Mouse (Mus musculus): ENCODE results near the gene Cpne8.
"Not testable (repeated sequence)": the region's sequence is repeated elsewhere in the genome, so short reads cannot be mapped to it uniquely, and the experiment has no call there.

The Cpne8 gene

DNA sequence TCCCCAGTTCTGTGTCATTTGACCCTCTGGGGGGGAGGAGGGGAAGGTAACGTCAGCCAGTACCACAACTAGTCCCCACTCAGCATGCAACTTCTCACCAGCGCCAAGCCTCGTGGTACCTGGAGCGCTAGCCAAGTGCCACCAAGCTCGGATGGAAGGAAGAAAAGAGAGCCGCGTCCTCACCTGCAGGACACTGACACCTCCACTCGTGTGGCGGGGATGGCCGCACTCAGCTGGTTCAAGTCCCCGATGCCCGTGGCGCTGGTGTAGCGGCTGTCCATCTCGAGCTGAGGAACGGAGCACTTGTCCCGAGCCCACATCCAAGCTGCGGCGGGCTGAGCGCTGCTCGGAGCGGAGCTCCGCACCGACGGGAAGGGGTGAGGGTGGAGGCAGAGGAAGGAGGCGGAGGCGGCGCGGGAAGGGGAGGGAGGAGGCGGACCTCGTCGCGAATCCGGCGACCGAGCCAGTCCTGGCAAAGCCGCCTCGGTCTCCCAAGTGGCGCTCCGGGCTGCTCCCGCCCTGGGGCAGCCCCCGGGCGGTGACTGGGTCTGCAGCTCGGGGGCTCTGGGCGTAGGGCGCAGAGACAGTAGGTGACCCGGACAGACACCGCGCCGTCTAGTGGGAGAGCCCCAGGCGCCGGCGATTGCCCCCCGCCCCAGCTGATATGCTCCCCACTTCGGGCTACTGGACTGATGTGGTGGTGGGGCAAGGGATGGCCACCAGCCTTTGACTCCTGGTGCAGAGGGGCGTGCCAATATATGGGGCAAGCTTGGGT lies at the start of gene Cpne8:
Gene Cpne8, minus strand, starts transcription at position 448 of the 775 bp plus-strand sequence.
- peak; percentile 46 for DNase-seq

DNA sequence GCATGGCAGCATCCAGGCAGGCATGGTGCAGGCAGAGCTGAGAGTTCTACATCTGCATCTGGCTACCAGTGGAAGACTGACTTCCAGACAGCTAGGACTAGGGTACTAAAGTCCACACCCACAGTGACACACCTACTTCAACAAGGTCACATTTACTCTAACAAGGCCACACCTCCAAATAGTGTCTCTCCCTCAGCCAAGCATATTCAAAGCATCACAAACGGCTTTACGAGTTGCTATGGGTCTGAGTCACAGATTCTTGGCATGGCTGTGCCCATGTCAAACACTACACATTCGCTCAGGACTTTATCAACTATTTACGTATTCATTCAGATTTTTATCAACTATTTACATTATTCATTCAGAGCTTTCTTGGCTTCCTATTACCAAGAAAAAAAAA lies 38.5 kb upstream of the Cpne8 start:
- DNase-seq: no peak

DNA sequence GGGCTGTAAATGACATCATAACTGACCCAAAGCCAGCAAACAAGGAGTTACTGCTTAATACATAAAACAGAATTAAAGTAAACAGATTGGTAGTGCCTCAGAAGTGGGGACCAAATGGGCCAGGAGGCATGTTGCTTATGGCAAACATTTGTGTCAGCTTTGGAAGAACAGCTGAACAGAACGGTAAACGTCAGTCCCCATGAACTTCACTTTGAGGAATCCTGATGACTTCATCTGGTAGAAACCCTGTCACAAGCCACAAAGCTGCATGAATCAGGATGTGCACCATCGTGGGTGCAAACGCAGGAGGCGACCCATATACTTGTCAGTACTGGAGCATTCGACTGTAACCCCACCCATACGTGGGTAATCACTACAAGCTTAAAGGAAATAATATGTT lies 30.1 kb upstream of the Cpne8 start:
- DNase-seq: no peak

DNA sequence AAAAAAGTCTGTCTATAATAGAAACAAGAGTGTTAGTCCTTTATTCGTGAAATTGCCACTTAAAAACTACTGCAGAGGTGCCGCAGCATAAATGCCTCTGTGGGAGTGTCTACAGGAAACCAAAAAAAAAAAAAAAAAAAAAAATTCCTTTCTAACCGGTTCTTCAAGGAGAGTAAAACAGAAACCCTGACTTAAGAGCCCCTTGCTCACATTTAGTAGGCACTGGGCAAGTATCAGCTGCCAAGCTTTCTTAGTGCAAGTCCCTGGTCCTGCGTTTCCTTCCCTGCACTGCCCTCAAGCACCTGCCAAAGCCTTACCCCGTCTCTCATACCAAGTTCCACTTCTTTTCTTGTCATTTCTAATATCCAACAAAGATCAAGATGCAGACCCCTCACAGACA lies 25.1 kb upstream of the Cpne8 start:
- DNase-seq: no peak

DNA sequence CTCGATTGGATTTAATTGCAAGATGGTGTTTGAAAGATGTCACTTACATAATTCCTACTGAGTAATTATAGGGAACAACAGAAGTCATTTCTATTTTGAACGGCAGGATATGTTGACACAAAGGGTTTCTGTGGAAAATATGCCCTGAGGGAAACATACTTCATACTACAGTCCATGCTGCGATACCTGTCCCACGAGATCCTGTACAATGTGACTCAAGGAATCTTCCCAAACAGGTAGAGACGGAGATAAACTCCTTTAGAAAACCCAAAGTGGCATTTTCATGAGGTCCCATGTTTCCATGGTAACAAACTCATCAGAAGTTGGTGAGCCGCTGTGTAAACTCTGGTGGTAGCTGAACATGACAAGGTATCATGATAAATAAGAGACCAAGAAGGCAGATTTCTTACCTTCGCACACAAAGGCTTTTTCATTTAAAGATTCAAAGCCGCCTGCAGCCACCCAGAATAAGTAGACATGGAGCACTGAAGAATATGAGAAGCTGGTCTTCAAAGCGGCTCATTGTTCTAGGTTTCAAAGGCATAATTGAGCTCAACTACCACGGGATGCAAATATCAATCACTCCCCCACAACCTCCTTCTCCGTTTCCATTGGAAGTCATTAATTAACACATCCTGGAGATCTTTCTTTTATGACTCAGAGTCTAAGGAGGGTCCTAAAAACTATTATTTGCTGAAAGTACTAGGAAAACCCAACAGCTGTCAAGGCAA lies 24.4 kb upstream of the Cpne8 start:
- no peak for DNase-seq

DNA sequence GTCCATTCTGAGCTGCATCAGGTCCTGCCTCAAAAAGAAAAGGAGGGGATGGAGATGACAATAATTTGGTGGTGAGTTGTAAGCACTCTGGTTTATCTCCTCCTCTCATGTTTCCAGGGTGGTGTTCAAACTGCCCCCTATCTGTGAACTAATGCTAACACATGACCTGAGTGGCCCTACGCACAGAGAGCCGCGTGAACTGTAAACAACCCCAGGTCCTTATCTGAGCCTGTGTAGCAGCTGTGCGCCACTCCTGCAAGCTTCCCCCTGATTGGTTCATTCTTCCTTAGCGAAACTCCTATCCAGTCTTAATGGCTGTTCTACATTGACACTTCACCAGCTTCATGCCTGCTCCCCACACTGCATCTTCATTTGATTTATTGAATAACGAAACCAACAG lies 7.5 kb upstream of the Cpne8 start:
- DNase-seq: no peak

DNA sequence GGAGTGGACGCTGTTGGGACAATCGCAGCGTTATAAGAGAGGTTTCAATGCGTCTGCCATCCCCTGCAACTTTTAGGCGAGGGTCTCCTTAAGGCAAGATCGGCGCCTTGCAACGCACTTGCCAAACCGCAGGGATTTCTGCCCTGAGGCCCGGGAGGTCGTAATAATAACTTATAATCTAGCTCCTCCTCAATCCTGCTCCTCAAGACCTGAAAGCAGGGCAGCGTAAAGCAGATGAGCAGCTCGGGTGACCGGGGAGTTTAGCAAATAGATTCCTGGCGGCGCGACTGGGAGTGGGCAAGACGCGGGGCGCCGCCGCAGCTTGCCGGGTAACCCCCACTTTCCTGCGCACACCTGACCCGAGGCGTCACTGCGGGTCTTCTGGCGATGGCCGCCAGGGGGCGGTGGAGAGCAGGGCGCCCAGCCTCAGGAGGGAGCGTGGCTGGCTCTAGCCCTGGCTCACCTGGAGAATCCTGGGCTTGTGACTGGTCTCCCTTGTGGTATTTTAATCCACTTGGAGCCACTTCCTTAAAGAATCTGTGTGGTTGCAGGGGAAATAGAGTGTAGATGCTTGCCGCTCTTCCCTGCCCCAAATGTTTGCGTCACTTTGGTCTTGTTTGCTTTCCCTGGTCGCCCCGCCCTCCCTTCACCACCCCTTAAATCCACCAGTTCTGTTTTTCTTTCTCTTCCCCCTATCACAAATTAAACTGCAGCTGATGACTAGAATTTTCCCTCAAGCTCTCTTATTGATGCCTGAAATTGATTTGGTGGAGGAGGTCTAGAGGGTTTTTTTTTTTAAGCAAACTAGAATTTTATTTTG lies 738 bp upstream of the Cpne8 start:
- peak; percentile 19 for DNase-seq

DNA sequence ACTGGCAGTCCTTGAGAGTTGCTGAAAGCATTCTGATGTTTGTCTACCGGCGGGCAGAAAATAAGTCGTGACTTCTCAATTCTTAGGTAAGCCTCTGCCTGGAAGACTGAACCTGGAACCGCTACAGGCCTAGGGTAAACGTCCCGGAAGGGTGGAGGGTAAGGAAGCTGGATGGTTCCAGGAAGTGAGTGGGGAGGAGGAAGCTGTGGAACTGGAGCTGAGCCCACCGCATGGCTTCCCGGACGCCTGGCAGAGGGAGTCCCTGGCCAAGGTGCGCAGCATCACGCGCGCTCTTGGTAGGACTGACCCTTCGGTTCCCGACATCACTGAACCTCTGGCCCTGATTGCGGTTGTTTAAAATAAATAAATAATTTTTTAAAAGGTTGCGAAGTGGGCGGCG lies 744 bp downstream of the Cpne8 start:
- no peak for DNase-seq

DNA sequence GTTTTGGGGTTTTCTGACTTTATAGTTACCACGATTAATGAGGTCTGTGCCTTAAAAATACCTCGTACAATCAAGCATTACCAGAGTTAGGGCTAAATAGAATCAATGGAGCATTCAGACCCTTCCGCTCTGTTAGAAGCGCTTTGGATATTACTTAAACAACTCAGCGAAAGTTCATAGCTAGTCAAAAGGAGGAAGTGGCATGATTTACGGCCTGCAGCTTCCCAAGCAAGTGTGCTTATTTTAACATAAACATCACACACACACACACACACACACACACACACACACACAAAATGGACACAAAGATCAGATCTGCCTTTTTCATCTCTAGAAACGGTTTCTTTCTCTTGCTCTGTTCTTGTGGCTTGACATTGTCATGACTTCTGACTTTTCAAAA lies 9.7 kb downstream of the Cpne8 start:
- no peak for DNase-seq

DNA sequence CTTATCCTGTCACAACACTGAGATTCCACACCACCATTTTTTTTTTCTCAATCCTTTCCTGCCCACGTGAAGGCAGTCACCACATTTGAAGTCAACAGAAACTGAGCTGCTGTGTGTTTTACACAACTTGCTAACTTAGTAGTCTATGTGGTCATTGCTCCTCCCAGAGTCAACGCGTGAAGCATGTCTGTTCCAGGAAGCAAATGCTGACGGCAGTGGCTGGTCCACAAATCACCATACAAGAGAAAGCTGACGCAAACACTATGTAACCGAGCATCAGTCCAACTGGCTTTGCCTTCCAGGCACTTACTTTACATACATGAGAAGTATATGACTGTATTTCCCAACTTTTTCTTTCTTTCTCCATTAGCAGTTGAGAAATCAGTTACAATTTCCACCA lies 12.3 kb downstream of the Cpne8 start:
- no peak for DNase-seq

DNA sequence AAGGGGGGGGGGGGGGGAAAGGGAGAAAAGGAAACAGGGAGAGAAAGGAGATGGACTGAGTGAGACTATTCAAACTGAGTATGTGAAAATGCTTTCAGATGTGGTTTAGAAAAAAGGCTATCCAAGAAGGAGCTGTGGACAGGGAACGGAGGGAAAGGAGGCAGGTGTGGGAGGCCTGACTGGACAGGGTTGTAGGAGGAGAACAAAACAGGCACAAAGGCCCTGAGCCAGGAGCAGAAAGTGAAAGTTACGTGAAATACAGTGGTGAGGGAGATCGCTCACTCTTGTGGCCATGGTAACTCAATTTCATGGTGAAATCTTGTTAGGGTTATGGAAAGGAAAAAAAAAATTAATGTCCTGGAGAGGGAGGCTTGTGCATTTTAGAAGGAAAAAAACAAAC lies 14.6 kb downstream of the Cpne8 start:
- DNase-seq: no peak

DNA sequence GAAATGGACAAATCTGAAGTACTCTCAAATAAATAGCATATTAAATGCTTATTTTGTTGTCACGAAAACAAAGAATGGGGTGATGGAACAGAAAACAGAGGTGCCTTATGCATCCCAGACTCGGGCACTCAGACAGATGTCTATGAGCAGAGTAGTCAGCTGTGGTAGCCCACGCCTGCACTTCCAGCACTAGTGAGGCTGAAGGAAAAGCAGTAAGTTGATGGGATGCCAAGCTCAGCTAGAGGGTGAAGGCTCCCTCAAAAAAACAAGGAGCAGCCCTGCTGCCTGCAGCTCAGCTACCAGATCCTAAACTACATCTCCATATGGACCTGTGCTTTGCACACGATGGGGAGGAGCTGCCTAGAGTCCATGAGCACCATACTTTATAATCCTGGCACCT lies 15.6 kb downstream of the Cpne8 start:
- DNase-seq: no peak

DNA sequence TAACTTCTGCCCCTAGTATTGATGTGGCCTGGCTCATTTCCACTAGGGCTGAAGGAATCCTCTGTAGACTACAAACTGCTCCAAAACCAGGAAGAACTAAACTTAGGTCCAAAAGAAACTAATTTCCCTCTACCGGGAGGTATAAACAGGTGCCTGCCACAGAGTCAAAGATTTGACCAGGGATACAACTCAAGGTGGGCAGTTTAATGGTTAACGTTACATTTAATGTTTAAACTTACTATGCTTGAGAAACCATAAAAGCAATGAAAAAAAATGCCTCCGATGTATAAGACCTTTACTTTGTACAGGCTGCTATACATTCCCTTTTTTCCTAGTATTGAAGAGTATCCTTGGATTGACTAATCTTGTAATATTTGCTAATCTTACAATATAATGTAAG lies 18.5 kb downstream of the Cpne8 start:
- DNase-seq: no peak

DNA sequence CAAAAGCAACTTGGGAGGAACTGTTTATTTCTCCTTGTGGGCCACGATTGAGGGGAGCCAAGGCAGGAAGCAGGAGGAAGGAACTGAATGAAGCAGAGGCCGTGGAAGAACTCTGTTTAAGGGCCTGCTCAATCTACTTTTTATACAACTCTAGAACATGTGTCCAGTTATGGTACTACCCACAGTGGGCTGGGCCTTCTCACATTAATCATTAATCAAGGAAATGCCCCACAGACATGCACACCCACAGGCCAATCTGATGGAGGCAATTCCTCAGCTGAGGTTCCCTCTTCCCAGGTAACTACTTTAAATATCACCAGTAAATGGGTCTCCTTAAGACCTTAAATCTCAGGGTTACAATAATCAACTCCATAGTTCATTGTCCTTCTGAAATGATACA lies 21.2 kb downstream of the Cpne8 start:
- no peak for DNase-seq

DNA sequence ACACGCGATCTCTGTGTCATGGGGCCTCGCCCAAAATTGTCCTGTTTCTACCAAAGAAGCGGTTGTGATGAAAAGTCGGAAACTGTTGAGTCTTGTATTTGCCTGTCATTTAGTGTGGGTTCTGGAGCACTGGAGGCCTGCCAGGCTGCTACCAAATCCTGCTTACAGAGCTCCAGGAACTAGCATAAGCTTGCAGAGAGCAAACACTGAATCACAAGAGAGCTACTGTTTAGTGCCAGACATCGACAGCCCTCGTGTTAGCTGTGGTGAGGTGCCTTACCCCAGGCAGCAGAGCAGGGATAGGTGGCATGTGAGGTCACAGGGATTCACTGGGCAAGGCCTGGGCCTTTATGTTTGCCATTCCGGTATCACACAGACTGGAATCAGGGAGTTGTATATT lies 22.7 kb downstream of the Cpne8 start:
- peak; percentile 74 for DNase-seq

DNA sequence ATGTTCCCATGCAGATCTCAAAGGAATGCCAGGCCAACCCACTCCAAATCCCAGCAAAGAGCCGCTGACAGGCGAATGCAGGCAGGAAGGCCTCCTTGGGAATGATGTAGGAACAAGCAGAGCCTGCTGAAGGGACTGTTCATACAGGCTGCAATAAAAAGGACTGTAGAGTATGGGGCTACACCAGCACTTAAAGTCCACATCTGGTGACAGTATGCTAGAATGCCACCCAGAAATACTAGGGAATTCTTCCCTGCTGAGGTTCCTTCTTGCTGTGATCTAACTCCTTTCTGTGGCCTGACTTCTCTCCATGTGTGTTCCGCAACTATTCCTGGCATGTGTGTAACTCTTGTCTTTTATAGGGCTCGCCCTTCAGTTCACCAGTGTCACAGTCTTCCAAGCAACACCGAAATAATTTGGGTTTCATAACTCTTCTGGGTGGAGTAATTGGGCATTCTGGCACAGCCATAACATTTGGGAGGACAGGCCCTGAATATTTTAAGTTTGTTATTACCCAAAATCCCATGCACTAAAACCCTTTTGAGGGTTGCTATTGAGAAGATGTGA lies 32.1 kb downstream of the Cpne8 start:
- DNase-seq: no peak

DNA sequence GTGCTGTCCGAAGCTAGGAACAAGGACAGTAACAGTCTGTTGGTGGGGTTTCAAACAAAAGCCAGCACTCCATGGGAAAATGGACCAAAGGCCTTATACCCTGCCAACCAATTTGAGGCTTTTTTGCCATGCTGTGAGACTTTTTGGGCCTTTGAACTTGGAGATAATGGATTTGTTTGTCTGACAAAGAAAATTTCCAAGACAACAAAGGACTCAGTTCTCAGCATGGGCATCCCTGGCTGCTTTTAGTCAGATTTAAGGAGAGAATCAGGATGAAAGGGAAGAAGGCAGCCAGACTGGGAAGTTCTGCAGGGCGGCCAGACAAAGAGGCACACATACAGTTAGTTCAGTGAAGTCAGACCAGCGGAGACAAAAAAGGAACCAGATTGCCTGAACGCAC lies 32.9 kb downstream of the Cpne8 start:
- no peak for DNase-seq

DNA sequence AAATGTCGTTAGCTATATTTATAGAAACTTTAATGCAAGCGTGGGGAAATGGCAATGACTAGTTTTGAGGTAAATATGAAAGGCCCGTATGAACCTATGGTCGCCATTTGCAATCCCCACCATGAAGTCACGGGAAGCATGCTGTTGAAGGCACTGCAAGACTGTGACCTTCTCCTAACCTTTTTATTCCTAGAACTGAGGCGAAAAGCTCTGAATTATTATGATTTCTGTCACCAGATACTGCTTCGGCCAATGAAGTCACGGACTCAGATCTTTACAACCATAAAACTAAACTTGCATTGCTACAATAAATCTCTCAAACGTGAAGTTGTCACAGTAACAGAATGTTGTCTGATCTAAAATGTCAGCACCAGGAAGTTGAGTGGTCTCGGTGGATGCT lies 33.4 kb downstream of the Cpne8 start:
- DNase-seq: no peak

DNA sequence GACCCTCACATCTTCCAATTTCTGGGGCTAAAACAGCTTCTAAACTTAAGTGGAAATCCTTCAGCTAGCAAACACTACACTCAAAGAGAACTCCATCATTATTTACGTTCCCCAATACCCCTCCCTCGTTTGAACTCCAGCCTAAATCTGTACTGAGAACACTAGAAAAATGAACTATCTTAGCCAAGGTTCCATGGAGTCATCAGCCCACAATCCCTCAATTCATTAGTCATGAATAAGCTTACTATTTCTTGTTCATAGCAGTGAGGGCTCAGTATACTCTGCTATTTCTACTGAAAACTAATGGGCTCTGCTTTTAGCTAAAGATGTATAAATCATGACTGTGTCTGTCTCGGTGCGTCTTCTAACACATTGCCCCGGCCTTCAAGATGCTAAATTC lies 55.0 kb downstream of the Cpne8 start:
- DNase-seq: no peak

DNA sequence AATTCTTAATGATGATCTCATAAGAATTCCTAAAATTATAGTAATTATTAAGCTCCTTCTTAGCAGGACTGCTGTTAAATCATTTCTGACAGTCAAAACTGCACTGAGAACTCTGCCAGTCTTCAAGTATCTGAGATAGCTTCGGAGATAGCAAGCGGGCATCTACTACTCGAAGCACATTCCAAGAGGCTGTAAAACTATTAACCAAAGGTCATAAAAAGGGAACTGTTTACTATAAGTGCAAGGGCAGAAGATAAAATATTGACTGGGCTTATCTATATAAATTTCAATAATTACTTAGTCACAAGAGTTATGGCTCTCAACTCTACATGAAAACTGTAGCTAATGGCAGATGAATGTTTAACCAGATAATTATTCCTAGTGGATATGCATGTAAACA lies 57.2 kb downstream of the Cpne8 start:
- DNase-seq: no peak

DNA sequence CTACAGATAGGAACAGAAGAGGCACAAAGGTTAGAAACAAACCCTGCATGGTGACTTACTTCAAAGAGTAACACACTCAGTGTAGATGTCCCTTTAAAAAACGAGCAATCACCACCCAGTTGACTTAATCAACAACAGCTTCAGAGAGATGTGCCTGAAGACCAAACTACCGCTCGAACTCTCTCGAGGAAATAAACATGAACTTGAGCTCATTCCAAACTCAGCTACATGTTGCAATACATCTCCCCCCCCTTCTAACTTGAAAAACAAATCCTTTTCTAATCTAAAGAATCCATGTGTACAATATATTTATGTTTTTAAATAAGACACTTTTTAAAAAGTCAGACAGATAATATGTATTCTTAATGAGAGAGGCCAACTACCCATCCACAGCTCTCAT lies 59.5 kb downstream of the Cpne8 start:
- DNase-seq: no peak

DNA sequence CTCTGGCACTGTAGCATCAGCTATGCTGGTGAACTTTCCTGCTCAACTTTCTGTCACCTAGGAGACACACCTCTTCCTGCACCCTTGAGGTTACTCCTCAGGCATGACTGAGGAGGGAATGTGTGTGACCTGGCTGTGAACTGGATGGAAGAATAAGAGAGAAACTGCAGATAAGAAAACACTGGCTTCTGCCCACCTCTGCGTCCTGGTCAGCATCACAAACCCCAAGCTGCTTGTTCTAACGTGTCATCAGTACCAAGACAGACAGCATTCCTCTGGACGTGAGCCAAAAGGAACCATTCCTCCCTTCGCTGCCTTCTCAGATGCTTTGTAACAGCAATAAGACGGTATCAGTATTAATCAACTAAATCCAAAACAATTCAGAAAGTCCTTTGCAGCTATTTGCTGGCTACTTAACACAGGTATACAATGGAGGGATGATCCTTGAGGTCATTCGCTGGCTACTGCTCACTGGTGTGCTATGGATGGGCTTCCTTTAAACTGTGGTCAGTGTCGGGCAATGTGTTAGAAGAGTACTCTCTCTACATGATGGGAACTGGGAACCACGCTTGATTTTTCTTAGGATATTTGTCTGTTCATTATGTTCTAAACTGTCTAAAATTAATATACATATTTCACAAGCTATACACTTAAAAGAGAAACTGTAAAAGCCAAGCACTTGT lies 63.0 kb downstream of the Cpne8 start:
- DNase-seq: no peak

DNA sequence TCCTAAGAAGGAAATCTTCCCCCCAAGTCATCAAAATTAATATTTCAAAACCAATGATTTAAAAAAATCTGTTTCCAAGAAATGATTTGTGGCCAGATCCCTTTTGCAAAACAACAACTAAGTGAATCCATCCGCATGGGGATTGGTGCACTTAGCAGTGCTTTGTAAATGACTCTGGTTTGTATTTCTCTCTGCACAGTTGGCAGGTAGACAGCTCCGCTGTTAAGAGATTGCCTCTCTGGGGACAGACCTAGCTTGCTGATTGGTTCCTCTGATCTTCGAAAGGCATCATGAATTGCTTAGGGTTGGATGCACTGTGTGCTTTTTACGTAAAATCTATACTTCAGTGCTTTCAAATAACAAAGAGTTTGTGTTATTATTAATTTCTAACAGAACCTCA lies 68.5 kb downstream of the Cpne8 start:
- not testable (repeated sequence) for DNase-seq

Data from layer of hippocampus, adult 9-11 months (tissue).